Mouse (Mus musculus): Measurements from ENCODE around the gene Dsn1. TPM values are rescaled to one million over a fixed set of nuclear protein-coding genes. Genes with fewer than 3 reads are reported as not detected.

Gene Dsn1
- 1.0 and 3.1 TPM in 2 replicates for polyA plus RNA-seq (2012; rRNA removed; ENCODE audit: low replicate concordance)

DNA sequence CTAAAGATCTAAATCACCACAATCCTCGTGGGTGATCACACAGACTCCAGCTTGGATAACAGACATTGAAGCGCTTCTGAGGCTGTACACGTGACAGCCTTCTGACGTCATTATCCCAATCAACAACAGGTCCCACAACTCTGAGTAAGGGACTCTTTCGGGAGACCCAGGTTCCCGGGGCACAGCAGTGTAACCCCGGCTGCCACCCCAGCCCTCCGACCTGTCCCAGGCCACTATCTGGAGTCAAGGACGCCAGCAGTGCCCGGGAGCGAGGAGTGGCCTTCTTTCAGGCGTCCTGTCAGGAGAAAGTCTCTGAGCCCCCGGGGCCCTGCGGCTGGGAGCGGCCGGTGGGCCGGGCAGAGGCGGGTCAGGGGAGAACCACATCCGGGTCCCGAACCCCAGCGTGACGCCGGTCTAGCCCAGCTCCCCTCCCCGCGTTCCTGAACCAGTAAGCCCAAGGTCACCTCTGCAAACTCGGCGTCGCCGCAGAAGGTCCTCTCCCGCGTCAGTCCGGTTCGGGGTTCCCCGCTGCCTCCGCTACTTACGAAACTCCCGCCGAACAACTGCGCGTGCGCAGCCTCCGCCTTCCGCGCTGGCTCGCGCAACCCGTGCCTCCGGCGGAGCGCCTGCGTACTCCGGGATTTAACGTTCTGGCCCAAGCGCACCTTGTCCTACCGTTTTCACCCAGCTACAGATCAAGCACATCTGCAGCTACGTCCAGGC is at the start of gene Dsn1:
TSS of gene Dsn1 (minus strand) at position 644 of the 723 bp plus-strand sequence.

DNA sequence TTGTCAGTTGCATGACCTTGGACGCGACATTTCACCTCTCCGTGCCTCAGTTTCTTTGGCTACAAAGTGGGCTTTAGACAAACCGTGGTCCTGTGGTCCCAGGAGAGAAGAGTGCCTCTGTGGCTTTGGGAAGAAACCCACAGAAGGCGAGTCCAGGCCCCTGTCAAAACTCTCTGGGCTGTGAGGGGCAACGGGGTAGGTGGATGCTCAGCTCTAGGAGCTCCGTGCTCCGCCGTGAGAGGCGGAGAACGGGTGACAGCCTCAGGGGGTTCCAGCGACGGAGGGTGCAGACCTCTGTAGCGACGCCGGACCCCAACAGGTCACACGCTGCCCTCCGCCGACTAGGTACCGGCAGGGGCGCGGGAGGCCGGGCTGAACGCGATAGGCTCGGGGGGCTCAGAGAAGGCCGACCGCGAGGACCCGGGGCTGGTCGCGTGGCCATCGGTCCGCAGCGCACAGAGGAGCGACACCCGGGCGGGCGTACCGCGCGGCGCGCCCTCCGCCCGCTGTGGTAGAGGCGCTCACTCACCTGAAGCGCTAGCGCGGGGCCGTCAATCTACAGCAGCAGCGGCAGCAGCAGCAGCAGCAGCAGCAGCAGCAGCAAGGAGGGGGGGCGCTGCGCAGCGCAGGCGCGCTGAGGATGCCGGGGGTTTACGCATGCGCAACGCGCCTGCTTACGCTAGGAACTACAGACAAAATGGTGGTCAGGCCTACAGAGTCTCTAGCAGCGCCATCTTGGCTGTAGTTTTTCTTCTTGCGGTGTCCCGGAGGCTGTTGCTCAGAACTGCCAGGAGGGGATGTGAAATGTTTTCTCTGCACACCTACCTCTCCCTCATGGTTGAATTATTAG is 15.3 kb downstream of the Dsn1 start, which contains the start of gene Ndrg3:
TSS of gene Ndrg3 (minus strand) at position 587 of the 850 bp plus-strand sequence.

Other genes starting within 250 kb of the Dsn1 start
- gene Myl9, start 231.7 kb downstream of the Dsn1 start, polyA plus RNA-seq (2012; rRNA removed; ENCODE audit: low replicate concordance), result 116 and 133 TPM in 2 replicates
- gene Tgif2, start 167.1 kb downstream of the Dsn1 start, polyA plus RNA-seq (2012; rRNA removed; ENCODE audit: low replicate concordance), result 8.1 and 12.0 TPM in 2 replicates
- 0.98 and 2.4 TPM in 2 replicates for gene 4930518I15Rik, start 149.2 kb downstream of the Dsn1 start, polyA plus RNA-seq (2012; rRNA removed; ENCODE audit: low replicate concordance)
- gene Rab5if, start 144.0 kb downstream of the Dsn1 start, polyA plus RNA-seq (2012; rRNA removed; ENCODE audit: low replicate concordance), result 123 and 166 TPM in 2 replicates
- gene Sla2, start 120.0 kb downstream of the Dsn1 start, polyA plus RNA-seq (2012; rRNA removed; ENCODE audit: low replicate concordance), result 5.1 and 7.0 TPM in 2 replicates
- 49.4 and 109 TPM in 2 replicates for gene Ndrg3, start 15.1 kb downstream of the Dsn1 start, polyA plus RNA-seq (2012; rRNA removed; ENCODE audit: low replicate concordance)
- gene Soga1, start 72.1 kb upstream of the Dsn1 start, polyA plus RNA-seq (2012; rRNA removed; ENCODE audit: low replicate concordance), result 6.9 and 14.1 TPM in 2 replicates
- not detected in 2 replicates for gene Tldc2, start 79.9 kb upstream of the Dsn1 start, polyA plus RNA-seq (2012; rRNA removed; ENCODE audit: low replicate concordance)
- gene Samhd1, start 128.1 kb upstream of the Dsn1 start, polyA plus RNA-seq (2012; rRNA removed; ENCODE audit: low replicate concordance), result 84.2 and 84.4 TPM in 2 replicates
- 4.1 and 4.4 TPM in 2 replicates for gene Rbl1, start 197.4 kb upstream of the Dsn1 start, polyA plus RNA-seq (2012; rRNA removed; ENCODE audit: low replicate concordance)